Comparison of ENCODE assay signal across 11 mouse cellular contexts in genomic region chr16:10676461-10677066, GRCm38 (mm10).
DNase-seq lines count a peak whose midpoint lies in the region; ATAC-seq lines count a peak whose summit lies in the region.
"Had no signal": no experiment of that assay in that cellular context is flagged by ENCODE, and none has a peak within 500 bp of the region (broad histone marks: within the 10 kb centered on the region; RNA-seq: fewer than 3 reads in every experiment).

No protein-coding gene starts in this region.

- no peaks in the 10 kb centered on the region for H3K36me3 ChIP-seq in kidney, embryonic 15.5 days
- no peaks in the 10 kb centered on the region for H3K36me3 ChIP-seq in intestine, embryonic 16.5 days (ENCODE audit: control insufficient read depth, insufficient read depth, low read length)
- peaks cover 65% of the 10 kb centered on the region for H3K36me3 ChIP-seq in megakaryocyte, embryonic 14.5 days (replicated peaks; ENCODE audit: low read length)

- H3K9ac ChIP-seq in kidney, embryonic 15.5 days, result no peak overlapping the region
- H3K9ac ChIP-seq in intestine, embryonic 16.5 days (ENCODE audit: low read depth, low read length), result no peak overlapping the region

- no peaks in the 10 kb centered on the region for H3K27me3 ChIP-seq in kidney, embryonic 15.5 days
- no peaks in the 10 kb centered on the region for H3K27me3 ChIP-seq in intestine, embryonic 16.5 days (replicated peaks; ENCODE audit: control insufficient read depth, insufficient read depth, low read length)
- no peaks in the 10 kb centered on the region for H3K27me3 ChIP-seq in megakaryocyte, embryonic 14.5 days (replicated peaks)

- ATAC-seq in kidney, embryonic 15.5 days (replicated peaks; ENCODE audit: low FRiP score), result no peak
- ATAC-seq in intestine, embryonic 16.5 days, result peak; percentile 41

- DNase-seq in kidney, postnatal 25 days, result no peak
- DNase-seq in MEL-GATA-1-ER (ENCODE audit: extremely low read depth, low read depth), result peak; percentile 80
- DNase-seq in gastrocnemius, adult 18-20 months (ENCODE audit: low spot score), result no peak
- DNase-seq in gastrocnemius, adult 8-10 months (ENCODE audit: low spot score in 2 of 2), result no peak
- DNase-seq in gastrocnemius, postnatal 25 days, result no peak
- DNase-seq: cerebellum, adult 2 months; heart, postnatal 10 days had no signal

- H3K4me3 ChIP-seq in kidney, embryonic 15.5 days (replicated peaks), result no peak overlapping the region
- H3K4me3 ChIP-seq in intestine, embryonic 16.5 days (ENCODE audit: low read length), result no peak overlapping the region
- H3K4me3 ChIP-seq in megakaryocyte, embryonic 14.5 days (replicated peaks), result peak overlapping the region; percentile 76
- H3K4me3 ChIP-seq: myocyte had no signal

- peak overlapping the region; percentile 79 for H3K27ac ChIP-seq in kidney, embryonic 15.5 days
- peak overlapping the region; percentile 82 for H3K27ac ChIP-seq in intestine, embryonic 16.5 days (ENCODE audit: low read length)

- no peak overlapping the region for H3K4me2 ChIP-seq in kidney, embryonic 15.5 days
- no peak overlapping the region for H3K4me2 ChIP-seq in intestine, embryonic 16.5 days (ENCODE audit: low read depth, low read length)

- H3K4me1 ChIP-seq in kidney, embryonic 15.5 days, result peaks cover 15% of the 10 kb centered on the region
- peaks cover 12% of the 10 kb centered on the region for H3K4me1 ChIP-seq in intestine, embryonic 16.5 days (ENCODE audit: control insufficient read depth, insufficient read depth, low read length)
- H3K4me1 ChIP-seq in megakaryocyte, embryonic 14.5 days, result peaks cover 76% of the 10 kb centered on the region

- H3K9me3 ChIP-seq in kidney, embryonic 15.5 days (replicated peaks), result no peaks in the 10 kb centered on the region
- H3K9me3 ChIP-seq in intestine, embryonic 16.5 days (ENCODE audit: control insufficient read depth, low read length), result no peaks in the 10 kb centered on the region
- no peaks in the 10 kb centered on the region for H3K9me3 ChIP-seq in megakaryocyte, embryonic 14.5 days

- WGBS in kidney, embryonic 15.5 days, result 71% methylated on average over 3 of the region's 3 CpGs
- 45% methylated on average over 3 of the region's 3 CpGs for WGBS in intestine, embryonic 16.5 days
